Mouse (Mus musculus) C2C12 (cell line): ENCODE measurements around the gene Slc25a3.

Experiments used
- CEBPB ChIP-seq: IDR thresholded peaks from one replicate; pipeline ENCODE4 v1.6.1; 2011; ENCODE audit warnings: low read depth, mild to moderate bottlenecking, control low read depth, moderate library complexity
- CTCF ChIP-seq: IDR thresholded peaks from one replicate; pipeline ENCODE4 v1.5.1; 2011; ENCODE audit not compliant: control insufficient read depth, insufficient read depth, insufficient read length
- FOSL1 ChIP-seq: IDR thresholded peaks from one replicate; pipeline ENCODE4 v1.8.0; 2011; ENCODE audit warnings: mild to moderate bottlenecking, low read length; ENCODE audit not compliant: poor library complexity, insufficient read depth, severe bottlenecking
- MAX ChIP-seq: IDR thresholded peaks from one replicate; pipeline ENCODE4 v1.6.1; 2011; ENCODE audit warnings: mild to moderate bottlenecking, control low read depth
- MYOD1 ChIP-seq: IDR thresholded peaks from one replicate; pipeline ENCODE4 v1.6.1; 2011; ENCODE audit warnings: low read depth; ENCODE audit not compliant: control insufficient read depth, insufficient read length
- MYOG ChIP-seq: IDR thresholded peaks from one replicate; pipeline ENCODE4 v1.6.1; 2011; ENCODE audit not compliant: control insufficient read depth, insufficient read length; ENCODE audit errors: extremely low read depth
- USF1 ChIP-seq: IDR thresholded peaks from one replicate; pipeline ENCODE4 v1.6.1; 2011; ENCODE audit warnings: low read depth, mild to moderate bottlenecking, control low read depth, moderate library complexity

- TF ChIP-seq CTCF (no peak), MYOG (no peak), USF1 (no peak), MAX (no peak), MYOD1 (no peak), CEBPB (no peak), FOSL1 (no peak)
These were observed 40.4 kb downstream of the Slc25a3 start for GRCm38 (mm10) chr10:91083393-91083927.
